Mouse (Mus musculus) liver, embryonic 13.5 days (tissue): ENCODE measurements around the gene Dennd6b. TPM values are rescaled to one million over a fixed set of nuclear protein-coding genes. Genes with fewer than 3 reads are reported as not detected.

Experiments
- ATAC-seq: fragments of 200-750 bp; cut with Nextera tagmentation; 2 replicates; pipeline ENCODE4 v1.8.0; 2017; ENCODE audit warnings: low read depth, mild to moderate bottlenecking, moderate number of reproducible peaks, moderate library complexity
- DNase-seq: peaks from one replicate; pipeline ENCODE4 v3.0.0; 2022
- H3K27ac ChIP-seq: fragments of 300-500 bp; sonication (generic); 2 replicates; pipeline ENCODE4 v1.5.1; 2015; ENCODE audit warnings: moderate library complexity, mild to moderate bottlenecking, inconsistent platforms
- H3K27me3 ChIP-seq: fragments of 300-500 bp; sonication (generic); 2 replicates; pipeline ENCODE4 v1.6.1; 2015; ENCODE audit warnings: mild to moderate bottlenecking, inconsistent platforms
- H3K36me3 ChIP-seq: fragments of 300-500 bp; sonication (generic); 2 replicates; pipeline ENCODE4 v1.6.1; 2015; ENCODE audit warnings: mild to moderate bottlenecking, inconsistent platforms
- H3K4me1 ChIP-seq: fragments of 300-500 bp; sonication (generic); replicated peaks from 2 replicates; pipeline ENCODE4 v1.6.1; 2015; ENCODE audit warnings: inconsistent platforms
- H3K4me2 ChIP-seq: fragments of 300-500 bp; sonication (generic); 2 replicates; pipeline ENCODE4 v1.6.1; 2015; ENCODE audit warnings: inconsistent platforms, mild to moderate bottlenecking, moderate library complexity
- H3K4me3 ChIP-seq: fragments of 300-500 bp; sonication (generic); replicated peaks from 2 replicates; pipeline ENCODE4 v1.5.1; 2015; ENCODE audit warnings: mild to moderate bottlenecking, inconsistent platforms
- H3K9ac ChIP-seq: fragments of 300-500 bp; sonication (generic); 2 replicates; pipeline ENCODE4 v1.6.1; 2015; ENCODE audit warnings: mild to moderate bottlenecking, inconsistent platforms
- H3K9me3 ChIP-seq: fragments of 300-500 bp; sonication (generic); replicated peaks from 2 replicates; pipeline ENCODE4 v1.6.1; 2016; ENCODE audit warnings: inconsistent platforms
- WGBS: fragments of 180-500 bp; shearing (Covaris S2); methylation state at CpG from one replicate; pipeline ENCODE4 v1.1.7; 2015; ENCODE audit not compliant: insufficient replicate concordance; 5-methylcytosine and 5-hydroxymethylcytosine counted together
- polyA plus RNA-seq: library from polyadenylated mRNA; unstranded; fragments of >200 nt; fragmentation: Nextera tagmentation; extraction: Ambion mirVana; gene quantifications from 2 replicates; pipeline ENCODE4 v1.2.1, GENCODE M21; 2015

Dennd6b gene
- 3.0 and 3.2 TPM in 2 replicates for polyA plus RNA-seq

- Histone ChIP-seq H3K9me3 (no peaks in the 10 kb centered on the region), H3K4me3 (peak within 1 kb of the TSS; percentile 94), H3K36me3 (no peaks in the 10 kb centered on the region), H3K27me3 (no peaks in the 10 kb centered on the region), H3K4me2 (peak within 1 kb of the TSS; percentile 81), H3K27ac (peak within 1 kb of the TSS; percentile 98), H3K4me1 (peaks cover 28% of the 10 kb centered on the region), H3K9ac (peak within 1 kb of the TSS; percentile 98)
- ATAC-seq (peak; percentile 98), DNase-seq (peak; percentile 96)
- under 1% methylated on average over 38 of the region's 38 CpGs for WGBS
Measured at GRCm38 (mm10) chr15:89196313-89196706, at the start of gene Dennd6b. Gene Dennd6b, minus strand, starts transcription at chr15:89196496.

- WGBS: 57% methylated on average over 2 of the region's 2 CpGs
- no peak overlapping the region for H3K4me2 ChIP-seq
- peaks cover 31% of the 10 kb centered on the region for H3K36me3 ChIP-seq
- H3K9me3 ChIP-seq: no peaks in the 10 kb centered on the region
- peaks cover 20% of the 10 kb centered on the region for H3K4me1 ChIP-seq
- H3K4me3 ChIP-seq: no peak overlapping the region
- no peaks in the 10 kb centered on the region for H3K27me3 ChIP-seq
- ATAC-seq (no peak), DNase-seq (no peak)
- no peak overlapping the region for H3K27ac ChIP-seq
- H3K9ac ChIP-seq: no peak overlapping the region
Measured at GRCm38 (mm10) chr15:89241025-89241424, 44.7 kb upstream of the Dennd6b start.

GRCm38 (mm10) chr15:89239751-89240392 lies 43.6 kb upstream of the Dennd6b start:
- DNase-seq (peak; percentile 10), ATAC-seq (peak; percentile 72)
- peaks cover 24% of the 10 kb centered on the region for H3K36me3 ChIP-seq
- peaks cover 20% of the 10 kb centered on the region for H3K4me1 ChIP-seq
- peak overlapping the region; percentile 54; the same call in 1 of the 2 replicates for H3K27ac ChIP-seq
- H3K4me2 ChIP-seq: 0 out of 2 replicates have a peak overlapping the region, but pooled peaks have one; percentile 6
- H3K9me3 ChIP-seq: no peaks in the 10 kb centered on the region
- H3K27me3 ChIP-seq: no peaks in the 10 kb centered on the region
- no peak overlapping the region for H3K4me3 ChIP-seq
- WGBS: 17% methylated on average over 3 of the region's 3 CpGs
- H3K9ac ChIP-seq: no peak overlapping the region; the same call in 1 of the 2 replicates

DNA sequence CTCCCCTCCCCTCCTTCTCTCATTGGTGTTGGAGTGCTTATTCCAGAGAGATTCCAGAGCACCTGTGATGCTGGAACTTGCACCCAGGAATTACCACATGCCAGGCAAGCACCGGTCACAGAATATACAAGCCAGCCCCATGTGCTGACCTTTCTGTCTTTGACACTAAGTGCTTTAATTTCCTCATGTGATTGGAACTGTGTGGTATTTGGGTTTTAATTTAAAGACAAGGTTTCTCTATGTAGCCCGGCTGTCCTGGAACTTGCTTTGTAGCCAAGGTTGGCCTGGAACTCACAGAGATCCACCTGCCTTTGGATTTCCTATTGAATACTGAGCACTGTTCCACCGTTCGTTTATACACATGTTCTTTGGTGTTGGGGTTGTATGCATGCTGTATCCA lies 37.8 kb upstream of the Dennd6b start:
- Histone ChIP-seq H3K4me2 (no peak overlapping the region), H3K4me1 (peaks cover 4% of the 10 kb centered on the region), H3K9me3 (no peaks in the 10 kb centered on the region), H3K27ac (no peak overlapping the region), H3K27me3 (no peaks in the 10 kb centered on the region), H3K4me3 (no peak overlapping the region), H3K9ac (no peak overlapping the region), H3K36me3 (peaks cover 3% of the 10 kb centered on the region; the same call in 1 of the 2 replicates)
- ATAC-seq: no peak
- DNase-seq: no peak
- 84% methylated on average over 4 of the region's 4 CpGs for WGBS

DNA sequence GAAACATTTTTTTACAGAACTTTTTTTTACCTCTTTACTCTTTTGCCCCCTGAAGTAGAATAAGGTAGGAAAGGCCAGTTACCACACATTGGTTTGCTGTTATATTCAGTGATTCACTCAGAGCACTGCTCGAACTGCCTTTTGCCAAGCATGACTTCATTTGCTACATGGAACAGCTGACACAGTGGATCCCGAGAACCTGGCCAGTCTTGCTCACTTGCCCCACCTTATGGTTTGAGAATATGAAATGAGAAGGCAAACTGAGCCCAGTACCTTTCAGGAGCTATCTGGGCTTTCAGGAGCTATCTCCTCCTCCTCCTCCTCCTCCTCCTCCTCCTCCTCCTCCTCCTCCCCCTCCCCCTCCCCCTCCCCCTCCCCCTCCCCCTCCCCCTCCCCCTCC lies 37.3 kb upstream of the Dennd6b start:
- 45% methylated on average over 2 of the region's 2 CpGs for WGBS
- no peaks in the 10 kb centered on the region for H3K27me3 ChIP-seq
- H3K4me3 ChIP-seq: no peak overlapping the region
- no peaks in the 10 kb centered on the region; the same call in 1 of the 2 replicates for H3K4me1 ChIP-seq
- no peaks in the 10 kb centered on the region for H3K9me3 ChIP-seq
- no peak overlapping the region for H3K4me2 ChIP-seq
- no peak overlapping the region for H3K27ac ChIP-seq
- H3K9ac ChIP-seq: no peak overlapping the region
- H3K36me3 ChIP-seq: peaks cover 3% of the 10 kb centered on the region; the same call in 1 of the 2 replicates
- DNase-seq (no peak), ATAC-seq (no peak)

DNA sequence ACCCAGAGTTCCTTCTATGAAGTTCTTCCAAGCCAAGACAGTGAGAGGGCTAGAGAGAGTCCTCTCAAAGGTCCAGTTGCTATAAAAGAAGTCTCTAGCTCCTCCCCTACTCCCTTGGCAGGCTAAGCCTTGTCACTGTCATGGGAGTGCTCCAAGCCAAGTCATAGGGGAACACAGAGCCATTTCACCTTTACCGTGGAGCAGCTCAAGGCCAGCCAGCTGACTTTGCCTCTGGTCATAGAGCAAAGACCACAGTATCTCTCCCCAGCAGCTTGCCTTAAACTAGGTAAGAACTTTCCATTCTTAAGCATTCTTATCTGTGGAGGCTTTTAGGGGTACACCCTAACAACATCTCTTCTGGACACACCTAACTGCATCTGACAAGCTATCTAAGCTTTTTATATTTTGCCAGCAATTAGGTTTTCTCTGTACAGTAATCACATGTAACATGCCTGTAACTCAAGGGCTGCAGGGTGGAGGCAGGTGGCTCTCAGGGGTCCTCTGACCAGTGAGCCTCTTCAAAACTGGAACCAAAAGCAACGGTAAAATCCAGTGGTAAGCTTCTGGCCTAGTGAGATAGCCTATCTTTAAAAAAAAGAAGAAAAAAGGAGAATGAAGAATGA lies 19.4 kb upstream of the Dennd6b start:
- Histone ChIP-seq H3K27ac (peak overlapping the region; percentile 98), H3K9ac (peak overlapping the region; percentile 61), H3K9me3 (no peaks in the 10 kb centered on the region), H3K4me3 (peak overlapping the region; percentile 8), H3K36me3 (peaks cover 14% of the 10 kb centered on the region), H3K4me2 (peak overlapping the region; percentile 76), H3K27me3 (no peaks in the 10 kb centered on the region), H3K4me1 (peaks cover 56% of the 10 kb centered on the region)
- ATAC-seq (peak; percentile 81), DNase-seq (peak; percentile 64)
- 16% methylated on average over 2 of the region's 2 CpGs for WGBS

GRCm38 (mm10) chr15:89214953-89215352 lies 18.7 kb upstream of the Dennd6b start:
- Histone ChIP-seq H3K4me2 (peak overlapping the region; percentile 76), H3K27ac (peak overlapping the region; percentile 98), H3K9ac (peak overlapping the region; percentile 100), H3K4me1 (peaks cover 59% of the 10 kb centered on the region), H3K27me3 (no peaks in the 10 kb centered on the region), H3K9me3 (no peaks in the 10 kb centered on the region), H3K4me3 (peak overlapping the region; percentile 8; the same call in 1 of the 2 replicates), H3K36me3 (peaks cover 14% of the 10 kb centered on the region)
- WGBS: 75% methylated on average over 3 of the region's 3 CpGs
- ATAC-seq: no peak
- DNase-seq: no peak

DNA sequence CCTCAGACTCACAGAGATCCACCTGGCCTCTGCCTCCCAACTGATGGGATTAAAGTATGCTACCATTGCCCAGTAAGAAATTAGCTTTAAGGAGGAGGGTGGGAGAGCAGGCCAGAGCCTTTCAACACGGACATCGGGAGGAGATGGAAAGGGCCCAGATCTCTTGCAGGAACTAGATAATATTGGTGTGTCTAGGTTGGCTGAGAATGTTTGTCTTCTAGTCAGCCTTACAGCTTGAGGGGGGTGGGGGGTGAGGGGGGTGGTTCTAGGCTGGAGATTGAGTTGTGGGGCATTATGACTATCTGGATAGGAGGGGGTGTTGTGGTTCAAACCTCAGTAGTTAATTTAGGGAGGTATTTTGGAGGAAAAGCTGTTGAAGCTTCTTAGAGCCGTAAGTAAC lies 17.2 kb upstream of the Dennd6b start:
- Histone ChIP-seq H3K27ac (peak overlapping the region; percentile 98), H3K4me2 (peak overlapping the region; percentile 76), H3K9ac (peak overlapping the region; percentile 100), H3K27me3 (no peaks in the 10 kb centered on the region), H3K4me3 (peak overlapping the region; percentile 99), H3K9me3 (no peaks in the 10 kb centered on the region), H3K4me1 (peaks cover 66% of the 10 kb centered on the region), H3K36me3 (peaks cover 14% of the 10 kb centered on the region)
- WGBS: 40% methylated on average over 3 of the region's 3 CpGs
- ATAC-seq (no peak), DNase-seq (no peak)

- no peak for ATAC-seq
- 59% methylated on average over 6 of the region's 6 CpGs for WGBS
- Histone ChIP-seq H3K4me2 (peak overlapping the region; percentile 76), H3K9ac (peak overlapping the region; percentile 100), H3K4me3 (peak overlapping the region; percentile 99), H3K9me3 (no peaks in the 10 kb centered on the region), H3K4me1 (peaks cover 66% of the 10 kb centered on the region), H3K27me3 (no peaks in the 10 kb centered on the region), H3K27ac (peak overlapping the region; percentile 98), H3K36me3 (peaks cover 14% of the 10 kb centered on the region)
- no peak for DNase-seq
Measured at GRCm38 (mm10) chr15:89212495-89212894, 16.2 kb upstream of the Dennd6b start.

DNA sequence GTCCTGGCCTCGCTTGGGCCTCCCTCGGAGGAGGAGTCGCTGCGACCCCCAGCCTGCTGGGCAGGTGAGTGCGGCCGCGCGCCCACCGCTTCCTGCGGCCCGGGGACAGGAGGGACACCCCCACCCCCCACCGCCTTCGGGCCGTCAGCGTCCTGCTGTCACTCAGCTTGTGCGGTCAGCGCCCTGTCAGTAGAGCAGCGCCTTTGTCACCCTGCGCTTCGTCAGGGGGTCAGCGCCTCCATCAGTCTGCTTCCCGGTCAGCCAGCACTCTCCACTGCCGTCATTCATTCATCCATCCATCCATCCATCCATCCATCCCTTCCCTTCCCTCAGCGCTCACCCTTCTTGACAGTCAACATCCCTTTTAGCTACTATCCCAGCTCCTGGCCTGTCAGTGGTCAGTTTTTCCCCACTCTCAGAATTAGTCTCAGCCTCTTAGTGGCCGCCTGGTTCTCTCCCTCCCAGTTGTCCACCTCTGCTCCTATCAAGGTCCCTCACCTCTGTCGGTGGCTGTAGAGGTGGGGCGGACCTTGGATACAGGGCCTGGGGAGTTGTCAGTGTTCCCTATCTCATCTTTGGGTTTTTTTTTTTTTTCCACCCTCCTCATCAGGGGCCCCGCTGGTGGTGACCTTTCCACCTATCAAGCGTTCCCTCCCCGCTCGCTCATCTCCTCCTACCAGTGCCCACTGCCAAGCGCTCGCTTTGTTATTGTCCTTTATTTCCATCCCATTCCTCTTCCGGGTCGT lies 15.6 kb upstream of the Dennd6b start:
- under 1% methylated on average over 35 of the region's 35 CpGs for whole genome bisulfite sequencing
- Histone ChIP-seq H3K36me3 (peaks cover 12% of the 10 kb centered on the region), H3K27ac (peak overlapping the region; percentile 98), H3K4me1 (peaks cover 65% of the 10 kb centered on the region), H3K27me3 (no peaks in the 10 kb centered on the region), H3K9ac (peak overlapping the region; percentile 100), H3K4me3 (peak overlapping the region; percentile 99), H3K9me3 (no peaks in the 10 kb centered on the region), H3K4me2 (peak overlapping the region; percentile 76)
- DNase-seq (peak; percentile 66), ATAC-seq (peak; percentile 65)
